Mouse (Mus musculus) megakaryocyte, embryonic 14.5 days (primary cell): ENCODE data around the gene Vgll4.

ENCODE experiments used
- FLI1 ChIP-seq: IDR thresholded peaks from 2 replicates; pipeline ENCODE4 v1.6.1; 2012; ENCODE audit warnings: low read length, inconsistent platforms, mixed read lengths
- GATA1 ChIP-seq: IDR thresholded peaks from 3 replicates; pipeline ENCODE4 v1.6.1; 2012; ENCODE audit warnings: mixed read lengths, low read length, inconsistent platforms, borderline replicate concordance

GRCm38 (mm10) chr6:114869501-114870076, 100.2 kb downstream of the Vgll4 start:
- TF ChIP-seq GATA1 (no peak), FLI1 (no peak)
